Mouse (Mus musculus): Measurements from ENCODE around the gene Epm2a. TPM values are rescaled to one million over a fixed set of nuclear protein-coding genes. Genes with fewer than 3 reads are reported as not detected.
"Not testable (repeated sequence)": the region's sequence is repeated elsewhere in the genome, so short reads cannot be mapped to it uniquely, and the experiment has no call there.

Epm2a gene
- total and polyA plus RNA-seq, 3 experiments, result 12.1 to 35.4 (median 31.2) TPM

DNA sequence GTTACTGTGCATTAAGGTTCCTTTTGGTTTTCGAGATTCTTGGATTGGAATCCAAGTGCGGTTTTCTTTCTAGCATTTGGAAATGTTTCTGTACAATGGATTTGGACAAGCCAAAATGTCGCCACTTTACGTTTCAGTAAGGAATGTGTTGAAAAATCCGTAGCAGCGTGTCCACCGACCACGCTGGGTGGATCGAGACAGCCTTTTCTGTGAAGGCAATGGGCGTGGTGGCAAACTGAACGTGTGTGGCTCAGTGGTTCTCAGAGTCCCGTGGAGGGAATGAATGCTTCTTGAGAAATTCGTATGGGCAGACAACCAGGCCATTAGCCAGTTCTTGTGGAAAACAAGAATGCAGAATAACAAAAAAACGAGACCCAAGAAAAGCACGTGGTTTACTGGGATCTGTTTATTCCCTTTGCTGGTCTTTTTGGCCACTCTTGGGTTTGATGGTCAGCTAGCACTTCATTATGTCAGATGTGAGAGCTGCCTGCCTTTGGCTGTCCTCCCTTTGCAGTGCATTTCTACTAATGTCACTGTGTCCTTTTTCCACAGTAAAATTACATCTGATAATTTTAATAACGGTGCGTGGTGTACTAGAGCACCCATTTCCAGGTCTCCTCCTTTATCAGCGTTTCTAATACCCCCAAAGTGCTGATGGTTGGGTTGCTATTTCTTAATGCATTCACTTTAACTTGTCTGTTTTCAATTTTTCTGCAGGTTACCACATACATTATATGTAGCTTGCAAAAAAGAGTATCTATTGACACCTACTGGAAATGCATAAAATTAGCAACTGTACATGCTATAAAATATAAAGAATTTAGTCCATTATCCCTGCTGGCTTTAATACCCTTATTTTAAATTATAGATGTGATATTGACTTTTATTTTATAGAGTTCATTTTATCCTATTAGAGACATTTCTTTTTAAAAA, 1.6 kb downstream of the Epm2a start:
- peak in 1 of 2 experiments; percentile 3 for DNase-seq
- Histone ChIP-seq H3K79me2 (replicated peaks; ENCODE audit: control insufficient read depth, insufficient read depth, low read length) (no peaks in the 10 kb centered on the region; the same call in 1 of the 2 replicates), H3K27me3 (ENCODE audit: control insufficient read depth, insufficient read depth, low read length) (no peaks in the 10 kb centered on the region), H3K9ac (ENCODE audit: low read depth, low read length) (no peak overlapping the region), H3K4me1 (ENCODE audit: control insufficient read depth, insufficient read depth, low read length) (peaks cover 1% of the 10 kb centered on the region; the same call in 1 of the 2 replicates), H3K4me3 (no peak overlapping the region; the same call in 1 of the 2 replicates), H3K27ac (no peak overlapping the region), H3K36me3 (ENCODE audit: control insufficient read depth, insufficient read depth, low read length) (no peaks in the 10 kb centered on the region)
- WGBS, result 84% methylated on average over 18 of the region's 18 CpGs
- intact Hi-C loops (cut with DNase I), result loop anchor here (5.0 kb wide), 2 partner anchors 198 to 1662 kb away; partner anchors contain the start of genes Sf3b5 and Shprh
- TF ChIP-seq EP300 (IDR thresholded peaks at IDR 0.05; ENCODE audit: insufficient read depth, low read depth, low read length) (no peak), CTCF (IDR thresholded peaks at IDR 0.05) (peak; percentile 20; the same call in 1 of the 2 replicates), POLR2A (IDR thresholded peaks at IDR 0.05; ENCODE audit: insufficient read depth, low read depth, low read length) (no peak)

DNA sequence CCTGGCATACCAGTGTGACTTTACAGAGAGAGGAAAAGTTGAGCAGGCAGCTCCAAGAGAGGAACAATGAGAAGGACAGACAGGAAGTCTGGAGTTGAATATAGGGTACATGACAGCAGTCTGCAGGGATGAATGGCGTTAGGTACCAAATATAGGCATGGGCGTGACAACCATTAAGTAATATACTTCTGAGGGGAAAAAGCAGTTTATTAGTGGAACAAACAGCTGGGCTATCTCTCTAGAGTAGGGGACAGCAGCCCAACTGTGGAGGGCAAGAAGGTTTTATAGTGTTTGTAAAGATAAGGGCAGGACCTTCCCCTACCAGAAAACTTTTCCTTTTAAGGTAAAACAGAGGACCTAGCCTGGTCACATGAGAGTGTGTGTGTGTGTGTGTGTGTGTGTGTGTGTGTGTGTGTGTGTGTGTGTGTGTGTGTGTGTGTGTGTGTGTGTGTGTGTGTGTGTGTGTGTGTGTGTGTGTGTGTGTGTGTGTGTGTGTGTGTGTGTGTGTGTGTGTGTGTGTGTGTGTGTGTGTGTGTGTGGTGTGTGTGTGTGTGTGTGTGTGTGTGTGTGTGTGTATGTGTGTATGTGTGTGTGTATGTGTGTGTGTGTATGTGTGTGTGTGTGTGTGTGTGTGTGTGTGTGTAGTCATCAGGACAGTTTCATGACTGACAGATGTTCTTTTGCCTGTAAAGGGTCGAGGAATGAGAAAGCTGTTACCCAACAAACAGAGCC, 7.2 kb downstream of the Epm2a start:
- H3K79me2 ChIP-seq (replicated peaks; ENCODE audit: control insufficient read depth, insufficient read depth, low read length); DNase-seq; H3K27me3 ChIP-seq (ENCODE audit: control insufficient read depth, insufficient read depth, low read length); intact Hi-C loops (cut with DNase I); H3K4me3 ChIP-seq; H3K27ac ChIP-seq; H3K36me3 ChIP-seq (ENCODE audit: control insufficient read depth, insufficient read depth, low read length); H3K4me1 ChIP-seq (ENCODE audit: control insufficient read depth, insufficient read depth, low read length); H3K9ac ChIP-seq (ENCODE audit: low read depth, low read length): not testable (repeated sequence)
- 70% methylated on average over 3 of the region's 3 CpGs for WGBS

DNA sequence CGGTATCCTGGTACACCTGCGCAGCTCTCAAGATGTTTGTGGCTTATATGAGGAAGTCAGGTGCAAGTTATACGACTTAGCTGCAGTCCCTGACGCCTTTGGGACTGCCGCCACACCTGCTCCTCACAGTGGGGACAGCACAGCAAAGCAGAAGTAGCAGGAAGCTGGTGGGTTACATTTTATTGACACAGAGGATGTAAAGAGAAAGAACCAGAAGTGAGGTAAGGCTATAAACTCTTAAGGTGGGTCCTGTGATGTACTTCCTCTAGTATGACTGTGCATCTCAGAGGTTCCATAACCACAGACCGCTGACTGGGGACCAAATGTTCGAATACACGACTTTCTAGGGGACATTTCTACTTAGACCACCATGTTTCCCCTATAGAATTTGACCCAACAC, 11.4 kb downstream of the Epm2a start:
- Histone ChIP-seq H3K27ac (no peak overlapping the region), H3K9ac (ENCODE audit: low read depth, low read length) (no peak overlapping the region), H3K79me2 (replicated peaks; ENCODE audit: control insufficient read depth, insufficient read depth, low read length) (no peaks in the 10 kb centered on the region), H3K4me3 (no peak overlapping the region), H3K36me3 (ENCODE audit: control insufficient read depth, insufficient read depth, low read length) (no peaks in the 10 kb centered on the region), H3K4me1 (ENCODE audit: control insufficient read depth, insufficient read depth, low read length) (no peaks in the 10 kb centered on the region), H3K27me3 (ENCODE audit: control insufficient read depth, insufficient read depth, low read length) (no peaks in the 10 kb centered on the region)
- DNase-seq, result no peak
- WGBS, result 87% methylated on average over 8 of the region's 8 CpGs
- intact Hi-C loops (cut with DNase I), result no loop called here
- TF ChIP-seq EP300 (IDR thresholded peaks at IDR 0.05; ENCODE audit: insufficient read depth, low read depth, low read length) (no peak), CTCF (IDR thresholded peaks at IDR 0.05) (no peak), POLR2A (IDR thresholded peaks at IDR 0.05; ENCODE audit: insufficient read depth, low read depth, low read length) (no peak)

DNA sequence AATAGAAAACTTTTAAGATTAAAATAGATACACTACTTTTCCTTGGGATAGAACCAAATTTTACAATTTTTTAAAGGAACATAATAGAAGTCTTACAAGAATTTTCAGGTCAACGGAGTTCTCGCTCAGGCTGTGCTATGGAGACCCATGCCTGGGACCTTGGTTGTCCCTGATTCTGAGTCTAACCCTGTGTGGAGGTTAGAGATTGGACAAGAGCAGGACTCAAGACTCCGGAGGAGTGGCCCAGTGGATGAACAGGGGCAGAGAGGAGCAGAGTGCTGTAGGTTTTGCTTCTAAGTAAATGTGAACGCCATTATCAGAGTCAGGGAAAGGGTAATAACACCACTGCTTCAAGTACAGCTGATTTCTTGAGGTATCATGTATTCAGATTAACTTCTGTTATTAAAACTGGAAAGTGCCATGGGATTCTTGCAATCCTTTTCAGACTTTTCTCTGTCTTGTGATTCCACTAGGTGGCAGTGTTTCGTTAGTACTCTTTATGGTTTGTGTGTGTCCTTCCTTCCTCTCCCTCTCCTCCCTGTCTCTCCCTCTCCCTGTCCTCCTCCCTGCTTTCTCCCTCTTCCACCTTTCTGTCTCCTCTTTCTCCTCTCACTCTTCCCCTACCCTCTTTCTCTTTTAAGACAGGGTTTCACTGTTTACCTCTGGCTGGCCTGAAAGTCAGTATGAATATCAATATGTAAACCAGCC, 18.9 kb downstream of the Epm2a start:
- Histone ChIP-seq H3K9ac (ENCODE audit: low read depth, low read length) (no peak overlapping the region), H3K27ac (no peak overlapping the region), H3K36me3 (ENCODE audit: control insufficient read depth, insufficient read depth, low read length) (no peaks in the 10 kb centered on the region), H3K79me2 (replicated peaks; ENCODE audit: control insufficient read depth, insufficient read depth, low read length) (0 out of 2 replicates have a peak, but pooled peaks cover 1% of the 10 kb centered on the region), H3K27me3 (ENCODE audit: control insufficient read depth, insufficient read depth, low read length) (no peaks in the 10 kb centered on the region), H3K4me1 (ENCODE audit: control insufficient read depth, insufficient read depth, low read length) (no peaks in the 10 kb centered on the region), H3K4me3 (no peak overlapping the region)
- 61% methylated on average over 5 of the region's 5 CpGs for WGBS
- intact Hi-C loops (cut with DNase I), result loop anchor here (10.0 kb wide), 1 partner anchor 123 kb away; no protein-coding TSS in a partner anchor
- no peak for TF ChIP-seq POLR2A (IDR thresholded peaks at IDR 0.05; ENCODE audit: insufficient read depth, low read depth, low read length)
- TF ChIP-seq EP300 (IDR thresholded peaks at IDR 0.05; ENCODE audit: insufficient read depth, low read depth, low read length), result no peak
- peak; percentile 82 for TF ChIP-seq CTCF (IDR thresholded peaks at IDR 0.05)
- no peak for DNase-seq

DNA sequence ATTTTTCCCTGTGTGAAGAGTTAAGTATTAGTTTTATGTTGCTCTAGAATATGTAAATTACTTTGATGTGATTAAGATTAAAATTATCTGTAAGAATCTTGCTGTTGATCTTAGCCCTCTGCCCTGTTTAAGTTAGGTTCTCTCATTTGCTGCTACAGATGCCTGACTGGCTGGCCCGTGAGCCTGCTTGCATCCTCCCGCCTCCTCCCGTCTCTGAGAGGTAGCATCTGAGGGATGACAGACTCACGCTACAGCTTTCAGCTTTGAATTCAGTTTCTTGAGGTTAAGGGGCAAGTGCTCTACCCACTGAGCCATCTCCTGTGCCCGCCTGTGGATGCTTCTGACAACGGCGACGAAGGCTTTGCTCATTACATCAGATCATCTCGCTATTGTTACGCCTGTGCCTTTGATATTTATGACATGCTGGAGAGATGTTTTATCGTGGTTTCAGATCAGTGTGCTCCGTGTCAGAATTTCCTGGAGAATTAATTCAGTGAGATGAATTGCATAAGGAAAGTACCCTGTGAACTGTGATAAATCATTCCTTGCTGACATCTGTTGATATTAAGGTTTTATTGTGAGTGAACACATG, 19.8 kb downstream of the Epm2a start:
- H3K9ac ChIP-seq (ENCODE audit: low read depth, low read length), result no peak overlapping the region
- no peak overlapping the region for H3K27ac ChIP-seq
- H3K4me3 ChIP-seq, result no peak overlapping the region
- H3K27me3 ChIP-seq (ENCODE audit: control insufficient read depth, insufficient read depth, low read length), result no peaks in the 10 kb centered on the region
- 86% methylated on average over 12 of the region's 12 CpGs for WGBS
- H3K4me1 ChIP-seq (ENCODE audit: control insufficient read depth, insufficient read depth, low read length), result no peaks in the 10 kb centered on the region
- 0 out of 2 replicates have a peak, but pooled peaks cover 1% of the 10 kb centered on the region for H3K79me2 ChIP-seq (replicated peaks; ENCODE audit: control insufficient read depth, insufficient read depth, low read length)
- intact Hi-C loops (cut with DNase I), result loop anchor here (10.0 kb wide), 1 partner anchor 122 kb away; no protein-coding TSS in a partner anchor
- no peaks in the 10 kb centered on the region for H3K36me3 ChIP-seq (ENCODE audit: control insufficient read depth, insufficient read depth, low read length)
- TF ChIP-seq CTCF (IDR thresholded peaks at IDR 0.05) (no peak), EP300 (IDR thresholded peaks at IDR 0.05; ENCODE audit: insufficient read depth, low read depth, low read length) (no peak), POLR2A (IDR thresholded peaks at IDR 0.05; ENCODE audit: insufficient read depth, low read depth, low read length) (no peak)
- DNase-seq, result no peak
